Mouse (Mus musculus) sigmoid colon, adult 10 weeks (tissue): Measurements from ENCODE around the gene Hadha. TPM values are rescaled to one million over a fixed set of nuclear protein-coding genes. Genes with fewer than 3 reads are reported as not detected.

Experiments
- polyA plus RNA-seq: library from polyadenylated mRNA; stranded (reverse); fragments of 350-450 nt; fragmentation: Illumina TruSeq; extraction: RNeasy Lipid Tissue Mini Kit (QIAGEN cat#74804); gene quantifications from one replicate; pipeline ENCODE4 v1.2.3, GENCODE M21; 2014; ENCODE audit warnings: low read depth, low replicate concordance

Gene Hadha
- polyA plus RNA-seq = 189 TPM

GRCm38 (mm10) chr5:30154474-30155394, at the start of gene Hadha, which contains the start of gene Hadhb:
Hadha (minus strand) TSS chr5:30155162.
Hadhb (plus strand) TSS chr5:30155248.

GRCm38 (mm10) chr5:30105668-30106300, 49.2 kb downstream of the Hadha start, which contains the start of gene 3110082J24Rik:
3110082J24Rik (minus strand) TSS chr5:30106086.

DNA sequence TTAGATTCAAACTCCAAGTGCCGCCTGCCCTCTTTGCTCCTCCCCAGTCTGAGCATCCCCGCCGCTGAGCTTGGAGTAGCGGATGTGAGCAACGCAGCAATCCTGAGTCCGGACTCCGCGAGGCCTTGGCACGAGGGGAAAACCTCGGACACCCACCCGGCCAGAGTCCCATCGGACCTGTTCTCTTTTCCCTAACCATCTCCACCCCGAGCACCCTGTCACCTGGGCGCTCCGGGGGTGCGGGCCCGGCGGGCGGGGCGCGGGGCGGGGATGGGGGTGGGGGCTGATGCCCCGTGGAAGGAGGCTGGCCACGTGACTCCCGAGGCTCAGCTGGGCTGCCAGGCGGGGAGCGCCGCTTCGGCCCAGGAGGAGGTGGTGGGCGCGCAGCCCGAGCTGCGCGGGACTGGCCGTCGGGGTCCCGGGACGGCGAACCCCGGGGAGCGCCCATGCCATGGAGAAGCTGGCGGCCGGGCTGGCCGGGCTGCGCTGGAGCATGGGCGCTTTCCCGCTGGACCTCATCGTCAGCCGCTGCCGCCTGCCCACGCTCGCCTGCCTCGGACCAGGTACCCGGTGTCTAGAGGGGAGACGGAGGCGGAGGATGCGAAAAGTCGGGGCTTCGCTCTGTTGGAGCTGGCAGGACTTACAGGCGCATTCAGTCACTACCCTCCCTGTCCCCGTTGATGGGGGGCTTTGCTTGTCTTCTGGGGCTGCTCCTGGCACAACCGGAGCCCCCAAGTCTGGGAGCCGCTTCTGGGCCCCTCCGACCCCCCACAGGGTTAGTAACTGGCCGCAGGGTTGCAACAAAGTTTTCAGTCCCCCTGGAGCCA, 49.9 kb downstream of the Hadha start, which contains the start of gene Garem2:
Garem2 (plus strand) TSS at position 321 of the 827 bp plus-strand sequence.

GRCm38 (mm10) chr5:30072825-30073821, 81.8 kb downstream of the Hadha start, which contains the start of gene Tyms:
Tyms (minus strand) TSS chr5:30073617.

Other genes with a start within 250 kb of the Hadha start
- gene Il6, start 142.0 kb downstream of the Hadha start, polyA plus RNA-seq = not detected
- gene Tyms, start 81.5 kb downstream of the Hadha start, polyA plus RNA-seq = 36.4 TPM
- not detected for gene Garem2, start 50.0 kb downstream of the Hadha start, polyA plus RNA-seq
- gene 3110082J24Rik, start 49.1 kb downstream of the Hadha start, polyA plus RNA-seq = not detected
- gene Hadhb, start 86 bp upstream of the Hadha start, polyA plus RNA-seq = 759 TPM
- not detected for gene Adgrf3, start 50.6 kb upstream of the Hadha start, polyA plus RNA-seq
- gene Selenoi, start 77.4 kb upstream of the Hadha start, polyA plus RNA-seq = 97.4 TPM
- gene Drc1, start 126.2 kb upstream of the Hadha start, polyA plus RNA-seq = 1.0 TPM